Mouse (Mus musculus) naive thymus-derived CD4-positive, alpha-beta T cell, adult 2 months (primary cell): ENCODE measurements around the gene Pacsin2.
"Not testable (repeated sequence)": the region's sequence is repeated elsewhere in the genome, so short reads cannot be mapped to it uniquely, and the experiment has no call there.

ENCODE experiments used
- DNase-seq: peaks from one replicate; pipeline ENCODE4 v3.0.0-alpha.2; 2011; ENCODE audit warnings: low read depth

The Pacsin2 gene

DNA sequence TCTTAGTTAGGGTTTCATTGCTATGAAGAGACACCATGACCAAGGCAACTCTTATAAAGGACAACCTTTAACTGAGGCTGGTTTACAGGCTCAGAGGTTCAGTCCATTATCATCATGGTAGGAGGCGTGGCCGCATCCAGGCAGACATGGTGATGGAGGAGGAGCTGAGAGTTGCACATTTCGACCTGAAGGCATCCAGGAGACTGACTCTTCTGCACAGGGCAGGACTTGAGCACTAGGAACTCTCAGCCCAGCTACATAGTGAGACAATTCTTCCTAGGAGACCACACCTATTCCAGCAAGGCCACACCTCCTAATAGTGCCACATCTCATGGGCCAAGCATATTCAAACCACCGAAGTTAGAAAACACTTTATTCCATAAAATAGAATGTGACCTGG is 15.4 kb upstream of the Pacsin2 start:
- DNase-seq, result no peak

DNA sequence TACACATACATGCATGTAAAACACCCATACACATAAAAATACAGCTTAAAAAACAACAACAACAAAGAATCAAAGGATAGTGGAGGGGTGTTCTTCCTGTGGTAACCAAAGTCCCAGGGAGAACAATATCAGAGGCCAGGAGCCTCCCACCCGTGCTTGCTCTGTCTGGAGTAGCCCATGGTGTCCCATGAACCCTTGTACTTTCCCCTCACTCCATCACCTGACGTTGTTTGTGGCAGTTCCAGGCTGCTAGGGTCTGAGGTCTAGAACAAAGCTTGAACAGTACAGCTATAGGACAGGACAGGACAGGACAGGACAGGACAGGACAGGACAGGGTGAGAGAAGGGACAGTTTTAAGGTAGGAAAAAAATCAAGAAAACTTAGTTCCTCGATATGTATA is 13.7 kb upstream of the Pacsin2 start:
- no peak for DNase-seq

DNA sequence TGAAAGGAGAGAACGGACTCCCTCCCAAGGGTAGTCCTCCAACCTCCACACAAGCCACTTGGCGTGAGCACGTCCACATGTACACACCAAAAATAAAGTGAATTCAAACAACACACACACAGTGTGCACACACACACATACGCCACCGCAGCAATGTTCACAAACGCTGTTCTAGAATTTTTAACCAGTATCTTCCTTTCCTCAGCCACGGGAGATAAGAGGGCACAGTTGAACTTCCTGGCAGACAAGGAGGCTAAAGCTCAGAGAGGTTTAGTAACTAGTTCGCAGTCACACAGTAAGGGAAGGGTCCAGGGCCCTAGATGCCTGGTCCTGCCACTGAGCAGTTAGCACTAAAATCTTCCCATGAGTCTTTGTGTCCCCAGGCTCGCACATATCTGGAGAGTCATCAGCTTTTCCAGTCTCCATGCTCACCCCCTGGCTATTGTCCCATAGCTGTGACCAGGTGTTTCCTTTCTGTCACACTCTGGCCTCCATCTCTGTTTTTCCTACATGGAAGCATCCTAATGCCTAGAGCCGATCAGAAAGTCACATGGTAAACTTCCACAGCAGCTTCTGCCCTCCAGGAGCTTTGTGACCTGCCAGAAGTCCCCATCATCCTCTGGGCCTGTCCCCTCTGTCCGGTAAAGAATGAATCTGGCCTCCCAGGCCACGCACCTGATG is 12.3 kb upstream of the Pacsin2 start:
- DNase-seq, result no peak

DNA sequence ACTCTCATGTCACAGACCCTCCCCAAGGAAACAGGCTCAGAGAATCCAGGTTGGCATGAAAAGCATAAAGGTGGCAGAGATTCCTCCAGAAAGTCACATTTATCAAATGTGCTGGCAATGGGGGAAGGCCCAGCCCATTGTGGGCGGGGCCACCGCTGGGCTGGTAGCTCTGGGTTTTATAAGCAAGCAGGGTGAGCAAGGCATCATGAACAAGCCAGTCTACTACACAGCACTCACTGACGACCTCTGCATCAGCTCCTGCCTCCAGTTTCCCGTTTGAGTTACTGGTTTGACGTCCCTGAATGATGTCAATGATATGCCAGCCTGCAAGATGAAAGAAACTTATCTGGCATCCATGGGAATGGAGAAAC is 10.0 kb upstream of the Pacsin2 start:
- peak; percentile 55 for DNase-seq

DNA sequence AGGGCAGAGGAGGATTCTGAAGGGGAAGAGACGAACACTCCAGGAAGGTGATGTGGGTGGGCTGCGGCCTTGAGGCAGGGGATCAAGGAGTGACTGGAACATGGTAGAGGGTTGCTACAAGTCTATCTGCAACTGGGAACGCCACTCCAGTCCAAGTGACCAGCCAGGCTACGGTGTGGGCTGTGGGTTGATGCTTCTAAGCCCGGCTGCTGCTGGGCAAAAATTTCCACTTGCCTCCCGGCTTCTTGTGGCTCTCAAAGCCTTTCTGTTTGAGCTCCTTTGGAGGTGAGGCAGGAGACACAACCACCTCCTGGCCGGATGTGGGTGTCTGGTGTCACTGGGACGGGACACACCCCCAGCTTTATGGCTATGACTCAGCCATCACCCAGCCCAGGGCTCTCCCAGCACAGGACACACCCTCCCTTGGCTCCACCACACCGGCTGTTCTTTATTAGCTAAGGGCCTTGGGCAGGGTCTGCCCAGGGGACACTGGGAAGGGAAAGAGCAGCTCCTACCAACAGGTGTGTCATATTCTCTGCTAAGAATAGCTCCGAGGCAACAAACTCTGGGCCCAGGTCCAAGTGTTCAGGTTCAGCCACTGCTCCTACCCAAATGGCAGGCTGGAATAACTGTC is 9.5 kb upstream of the Pacsin2 start:
- peak; percentile 84 for DNase-seq

DNA sequence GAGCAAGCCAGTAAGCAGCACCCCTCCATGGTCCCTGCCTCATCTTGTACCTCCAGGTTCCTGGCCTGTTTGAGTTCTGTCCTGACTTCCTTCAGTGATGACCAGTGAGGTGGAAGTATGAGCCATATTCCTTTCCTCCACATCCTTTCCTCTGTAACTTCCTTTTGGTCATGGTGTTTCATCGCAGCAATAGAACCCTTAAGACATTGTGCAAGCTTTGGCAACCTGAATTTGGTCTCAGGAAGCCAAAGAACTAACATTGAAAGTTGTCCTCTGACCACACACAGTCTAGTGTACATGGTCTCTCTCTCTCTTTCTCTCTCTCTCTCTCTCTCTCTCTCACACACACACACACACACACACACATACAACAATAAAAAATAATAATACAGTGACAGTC is 8.8 kb upstream of the Pacsin2 start:
- DNase-seq, result no peak

DNA sequence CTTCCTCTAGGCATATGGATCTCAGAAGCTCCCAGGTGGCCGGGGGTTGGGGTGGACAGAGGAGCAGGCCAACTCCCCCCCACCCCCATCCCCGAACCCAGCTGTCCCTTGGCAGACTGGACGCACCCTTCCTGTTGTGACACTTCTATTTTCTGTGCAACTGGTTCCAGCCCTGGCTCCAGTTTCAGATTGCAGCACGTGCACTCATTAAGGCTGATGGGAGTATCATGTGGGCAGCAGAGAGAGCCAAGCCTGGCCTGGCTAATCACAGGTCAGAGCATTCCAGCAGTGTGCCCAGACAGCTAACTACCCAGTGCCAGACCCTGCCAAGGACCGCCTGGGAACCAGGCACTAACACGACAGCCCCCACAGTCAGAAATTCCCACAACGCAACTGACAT is 7.1 kb upstream of the Pacsin2 start:
- no peak for DNase-seq

DNA sequence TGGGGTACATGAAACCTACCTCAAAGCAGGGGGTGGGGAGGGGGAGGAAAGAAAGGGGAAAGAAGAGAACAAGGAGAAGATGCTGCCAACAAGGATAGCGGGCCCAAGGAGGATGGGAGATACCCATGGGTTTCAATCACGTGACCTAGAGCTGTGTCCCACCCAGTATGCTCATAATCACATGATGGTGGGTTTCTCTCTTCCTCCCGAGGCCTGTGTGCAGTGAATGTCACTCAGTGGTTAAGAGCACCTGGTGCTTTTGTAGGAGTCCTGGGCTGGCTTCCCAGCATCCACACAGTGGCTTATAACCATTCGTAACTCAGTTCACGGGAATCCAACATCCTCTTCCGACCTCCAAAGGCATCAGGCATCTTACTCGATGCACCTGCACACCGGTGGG is 6.0 kb upstream of the Pacsin2 start:
- no peak for DNase-seq

DNA sequence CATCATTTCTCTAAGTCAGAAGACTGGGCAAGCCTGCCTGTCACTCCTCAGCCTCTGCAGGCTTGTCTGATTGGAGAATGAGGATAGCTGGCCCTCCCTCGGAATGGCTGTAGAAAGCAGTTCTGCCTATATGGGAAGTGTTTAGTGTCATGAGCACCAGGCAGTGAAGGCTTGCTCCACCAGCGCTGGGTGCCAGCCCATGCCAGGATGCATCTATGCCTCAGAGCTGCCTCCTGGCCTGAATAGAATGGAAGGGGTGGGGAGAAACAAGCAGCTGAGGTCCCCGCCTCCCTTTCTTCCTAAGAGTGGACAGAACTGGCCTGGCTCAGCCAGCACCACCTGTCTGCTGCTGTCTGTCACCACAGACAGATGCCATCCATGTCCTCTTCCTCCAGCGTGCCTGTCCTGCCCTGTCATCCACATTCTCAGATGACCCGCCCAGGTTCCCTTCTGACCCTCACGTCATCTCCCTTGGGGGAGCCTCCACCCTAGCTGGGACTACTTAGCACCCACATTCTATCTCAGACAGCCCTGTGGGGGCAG is 4.9 kb upstream of the Pacsin2 start:
- no peak for DNase-seq

DNA sequence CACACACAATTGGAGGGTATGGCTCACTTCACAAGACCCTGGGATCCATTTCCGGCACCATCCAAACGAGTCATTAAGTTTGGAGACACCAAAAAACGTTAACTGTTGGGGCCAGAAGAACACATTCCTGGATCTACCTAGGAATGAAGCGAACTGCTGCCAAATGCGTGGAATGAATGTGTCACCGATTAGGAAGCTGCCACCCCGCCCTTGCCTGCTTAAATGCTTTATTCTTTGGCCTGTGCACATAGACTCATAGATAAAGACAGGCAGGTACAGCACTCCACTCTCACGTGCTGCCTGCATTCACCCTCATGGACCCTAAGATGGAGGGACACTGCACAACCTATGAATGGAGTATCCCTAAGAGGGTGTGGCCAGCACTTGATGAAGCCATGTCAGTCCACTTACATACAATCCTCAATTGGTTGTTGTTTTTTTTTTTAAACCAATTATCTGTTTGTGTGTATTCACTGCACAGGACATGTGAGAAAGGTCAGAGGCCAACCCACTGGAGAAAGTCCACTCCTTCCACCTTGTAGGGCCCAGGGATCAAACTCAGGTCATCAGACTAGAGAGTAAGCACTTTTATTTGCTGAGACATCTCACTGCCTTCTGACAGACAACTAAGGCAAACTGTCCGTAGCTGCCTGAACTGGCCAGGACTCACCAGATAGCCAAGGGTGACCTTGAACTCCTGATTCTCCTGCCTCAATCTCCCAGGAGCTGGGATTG is 3.0 kb upstream of the Pacsin2 start:
- DNase-seq, result no peak

DNA sequence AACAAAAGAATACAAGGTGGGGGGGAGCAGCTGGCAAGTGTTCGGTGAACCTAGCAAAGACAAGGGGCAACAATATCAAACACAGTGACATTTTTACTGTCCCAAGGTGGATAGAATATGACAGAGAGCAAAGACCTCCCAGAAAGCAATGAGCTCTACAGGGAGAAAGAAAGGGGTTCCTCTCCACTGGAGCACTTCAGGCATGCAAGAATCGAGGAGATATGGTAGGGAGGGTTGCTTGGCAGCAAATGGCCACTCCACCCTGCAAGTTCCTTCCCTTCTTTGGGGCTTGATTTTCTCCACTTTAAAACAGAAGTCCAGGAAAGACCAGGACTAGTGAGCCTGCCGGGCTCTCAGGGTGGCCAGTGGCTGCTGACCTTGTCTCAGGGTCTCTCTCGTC is 1.9 kb upstream of the Pacsin2 start:
- DNase-seq, result no peak

DNA sequence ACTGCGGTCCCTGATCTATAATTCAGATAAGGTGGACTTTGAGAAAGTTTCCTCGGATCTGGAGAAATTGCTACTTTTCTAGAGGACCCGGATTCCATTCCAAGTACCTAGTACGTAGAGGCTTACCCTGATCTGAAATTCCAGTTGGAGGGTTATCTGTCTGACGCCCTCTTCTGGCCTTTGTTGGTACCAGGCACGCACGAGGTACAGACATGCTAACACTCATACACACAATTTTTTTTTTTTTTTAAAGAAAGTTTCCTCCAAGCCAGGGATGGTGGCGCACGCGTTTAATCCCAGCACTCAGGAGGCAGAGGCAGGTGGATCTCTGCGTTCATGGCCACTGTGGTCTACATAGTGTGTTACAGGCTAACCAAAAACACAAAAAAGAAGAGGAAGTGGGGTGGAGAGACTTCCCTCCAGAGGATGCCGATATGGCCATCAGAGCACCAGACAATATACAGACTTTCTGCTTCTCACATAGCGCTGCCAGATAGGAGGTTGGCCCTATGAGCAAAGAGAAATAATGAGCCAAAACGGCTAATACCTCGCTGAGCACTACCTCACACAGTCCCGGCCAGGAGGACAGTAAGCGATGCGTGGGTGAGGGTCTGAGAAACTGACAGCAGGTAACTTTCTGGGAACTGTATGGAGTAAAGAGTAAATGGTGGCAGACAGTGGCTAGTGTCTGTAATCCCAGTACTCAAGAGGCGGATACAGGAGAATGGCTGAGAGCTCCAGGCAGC is 672 bp upstream of the Pacsin2 start:
- DNase-seq, result peak; percentile 67

DNA sequence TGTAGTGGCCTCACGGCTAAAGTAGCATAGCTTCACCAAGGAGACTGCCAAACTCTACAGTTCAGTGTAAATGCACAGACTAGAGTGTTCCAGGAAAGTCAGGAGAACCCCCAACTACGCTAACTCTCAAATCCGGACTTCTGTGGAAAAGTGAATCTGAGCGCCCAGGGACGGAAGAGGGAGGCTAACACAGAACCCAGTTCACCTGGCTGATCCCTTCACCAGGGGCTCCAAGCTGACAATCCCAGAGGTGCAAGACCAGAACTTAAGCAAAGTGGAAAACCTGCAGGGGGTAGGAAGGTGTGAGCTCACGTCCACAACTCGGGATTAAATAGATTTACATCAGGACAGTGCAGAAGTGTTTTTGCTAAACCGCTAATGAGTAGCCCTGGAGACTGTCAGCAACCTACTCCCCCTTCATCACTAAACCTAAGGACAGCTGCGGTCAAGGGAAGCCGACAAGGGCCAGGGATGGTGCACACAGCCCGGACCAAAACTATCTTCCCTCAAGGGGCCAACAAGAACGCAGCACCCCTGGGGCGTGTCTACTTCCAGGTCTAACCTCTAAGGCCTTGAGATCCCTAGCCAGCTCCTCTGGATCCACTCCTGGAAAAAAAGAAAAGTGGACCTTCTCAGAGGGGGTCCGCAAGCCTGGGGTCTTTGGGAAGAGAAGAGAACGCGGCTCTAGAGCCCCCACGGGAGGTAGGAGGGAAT is 880 bp downstream of the Pacsin2 start:
- DNase-seq, result peak; percentile 47

DNA sequence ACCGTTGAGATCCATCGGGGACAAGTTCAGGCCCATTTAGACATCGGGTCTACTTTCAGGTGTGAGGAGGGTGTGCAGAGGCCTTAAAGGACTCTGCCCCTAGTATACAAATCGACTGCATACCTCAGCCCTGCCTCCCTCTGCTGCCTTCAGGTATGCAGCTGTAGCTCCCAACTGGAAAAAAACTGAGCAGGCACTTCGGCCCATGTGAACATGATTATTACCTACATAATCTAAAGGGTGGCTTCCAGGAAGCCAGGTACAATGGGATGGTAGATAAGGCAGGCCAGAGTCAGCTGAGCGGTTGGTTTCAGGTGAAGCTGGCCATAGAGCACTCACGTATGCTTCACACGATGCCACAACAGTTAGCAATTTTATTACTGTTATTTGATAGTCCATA is 2.1 kb downstream of the Pacsin2 start:
- not testable (repeated sequence) for DNase-seq

DNA sequence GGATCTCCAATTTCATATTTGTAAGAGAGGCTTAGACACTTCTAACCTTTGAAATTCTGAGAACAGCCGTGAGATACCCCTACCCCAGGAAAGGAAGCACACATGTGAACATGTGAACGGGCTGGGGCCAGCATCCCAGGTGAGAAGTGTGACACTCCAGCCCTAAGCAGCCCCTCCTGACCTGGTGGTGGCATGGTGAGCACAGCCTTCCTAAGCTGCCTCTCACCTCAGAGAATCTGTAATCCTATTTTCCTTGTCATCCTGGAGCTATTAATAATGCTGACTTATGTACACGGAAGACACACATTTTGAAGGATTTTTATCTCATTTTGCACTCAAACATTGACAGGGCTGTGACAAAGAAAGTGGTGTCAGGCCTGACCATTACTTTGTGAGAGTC is 3.5 kb downstream of the Pacsin2 start:
- DNase-seq, result no peak

DNA sequence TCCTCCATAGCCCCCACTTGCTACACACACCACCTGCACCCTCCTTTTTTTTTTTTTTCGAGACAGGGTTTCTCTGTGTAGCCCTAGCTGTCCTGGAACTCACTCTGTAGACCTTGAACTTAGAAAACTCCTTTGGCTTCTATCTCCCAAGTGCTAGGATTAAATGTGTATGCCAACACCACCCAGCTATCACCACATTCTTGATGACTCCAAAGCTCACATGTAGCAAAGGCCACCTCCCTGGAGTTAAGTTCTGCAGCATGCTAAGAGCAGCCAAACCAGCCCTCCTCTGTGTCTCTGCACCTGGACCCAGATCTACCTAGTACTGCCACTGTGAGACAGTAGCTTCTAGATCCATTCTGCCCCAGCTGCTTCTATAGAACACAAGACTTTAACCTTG is 6.9 kb downstream of the Pacsin2 start:
- DNase-seq, result no peak

DNA sequence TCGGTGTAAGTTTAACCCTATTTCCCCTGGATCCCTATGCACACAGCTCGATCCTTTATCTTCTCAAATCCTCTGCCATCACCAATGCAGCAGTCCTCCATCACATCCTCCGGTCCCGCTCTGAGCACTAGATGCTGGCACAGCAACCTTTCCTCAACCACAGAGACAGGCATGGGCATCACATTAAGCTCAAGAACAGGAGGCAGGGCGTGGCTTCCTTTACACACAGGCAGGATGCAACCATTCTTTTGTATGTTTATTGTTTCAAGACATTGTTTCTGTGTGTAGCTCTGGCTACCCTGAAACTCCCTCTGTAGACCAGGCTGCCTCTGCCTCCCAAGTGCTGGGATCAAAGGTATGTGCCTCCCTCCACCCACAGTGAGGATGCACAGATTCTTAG is 8.8 kb downstream of the Pacsin2 start:
- peak; percentile 61 for DNase-seq

DNA sequence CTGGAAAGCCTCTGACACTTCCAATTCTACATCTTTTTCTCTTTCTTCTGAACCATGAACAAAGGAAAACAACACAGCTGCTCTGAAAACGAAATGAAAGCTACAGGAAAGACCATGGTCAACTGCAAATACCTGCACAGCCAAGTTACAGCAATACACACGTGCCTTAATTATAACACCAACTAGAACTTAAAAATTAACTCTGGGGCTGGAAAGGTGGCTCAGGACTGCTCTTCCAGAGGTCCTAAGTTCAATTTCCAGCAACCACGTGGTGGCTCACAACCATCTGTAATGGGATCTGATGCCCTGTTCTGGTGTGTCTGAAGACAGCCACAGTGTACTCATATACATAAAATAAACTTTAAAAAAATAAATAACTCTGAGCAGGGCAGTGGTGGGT is 9.4 kb downstream of the Pacsin2 start:
- DNase-seq, result no peak

DNA sequence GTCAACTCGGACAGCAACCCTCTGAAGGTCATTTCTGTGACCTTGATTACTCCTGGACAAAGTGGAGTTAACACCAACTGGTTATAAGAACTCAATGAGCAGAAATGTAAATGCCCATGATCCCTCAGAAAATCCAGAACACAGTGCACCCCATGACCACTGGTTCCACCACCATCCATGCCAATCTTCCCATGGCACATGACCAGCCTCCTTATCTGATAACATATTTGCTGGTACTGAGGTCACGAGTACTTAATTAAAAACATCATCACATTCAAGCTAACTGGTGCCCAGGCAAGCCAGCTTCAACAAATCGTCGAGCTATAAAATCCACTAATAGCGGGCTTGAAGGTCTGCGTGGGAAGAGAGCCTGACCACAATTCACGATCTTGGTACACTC is 10.0 kb downstream of the Pacsin2 start:
- no peak for DNase-seq

DNA sequence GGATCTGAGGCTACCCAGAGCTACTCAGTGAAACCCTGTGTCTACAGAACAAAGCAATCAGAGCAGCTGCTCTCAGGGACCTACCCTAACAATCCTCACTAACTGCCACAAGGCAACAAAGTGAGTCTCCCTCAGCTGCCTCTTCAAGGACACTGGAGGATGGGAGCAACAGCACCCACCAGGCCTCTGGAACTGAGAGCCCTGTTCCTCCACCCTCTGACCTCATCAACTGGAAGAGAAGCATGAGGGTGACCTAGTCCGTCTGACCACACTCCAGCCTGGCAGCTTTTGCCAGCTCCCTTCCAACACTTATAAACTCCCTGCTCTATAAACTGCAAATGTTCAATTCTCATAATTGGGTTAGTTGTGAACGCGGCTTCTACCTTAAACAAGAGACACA is 10.5 kb downstream of the Pacsin2 start:
- DNase-seq, result no peak

DNA sequence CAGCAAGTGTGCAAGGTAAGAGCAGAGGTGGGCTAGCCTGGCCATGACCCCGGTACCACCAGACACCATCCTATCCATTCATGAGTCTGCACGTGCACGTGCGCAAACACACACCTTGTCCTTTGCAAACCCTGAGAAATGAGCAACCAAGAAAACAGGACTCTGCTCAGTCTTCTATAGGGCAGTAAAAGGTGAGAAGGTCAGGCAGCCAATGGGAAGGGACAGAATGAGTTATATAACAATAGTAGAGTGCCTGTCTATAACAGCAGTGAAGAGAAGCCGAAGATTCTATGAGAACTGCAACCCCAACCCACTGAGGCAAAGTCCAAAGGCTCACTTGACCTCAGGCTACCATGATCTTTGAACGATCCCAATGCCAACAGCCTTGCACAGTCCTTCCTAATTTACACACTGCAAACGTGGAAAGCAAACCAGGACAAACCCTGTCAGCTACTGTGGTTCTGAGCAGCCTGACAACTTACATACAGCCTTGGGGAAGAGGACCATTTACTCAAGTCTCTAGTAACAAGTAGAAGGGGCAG is 12.1 kb downstream of the Pacsin2 start:
- DNase-seq, result no peak
